29 mouse cellular contexts compared by ENCODE assay signal in genomic region chr2:65899478-65899877, GRCm38 (mm10). TPM values are rescaled to one million over a fixed set of nuclear protein-coding genes. Genes with fewer than 3 reads are reported as not detected.
DNase-seq lines count a peak whose midpoint lies in the region; ATAC-seq and TF ChIP-seq lines count a peak whose summit lies in the region.
"Had no signal": no experiment of that assay in that cellular context is flagged by ENCODE, and none has a peak within 500 bp of the region (broad histone marks: within the 10 kb centered on the region; RNA-seq: fewer than 3 reads in every experiment).

No protein-coding gene starts in this region.

- ATAC-seq in liver, postnatal 0 days: no peak
- peak; percentile 58 for ATAC-seq in liver, embryonic 11.5 days (replicated peaks; ENCODE audit: low FRiP score)
- no peak for ATAC-seq in liver, embryonic 14.5 days (ENCODE audit: insufficient read depth)
- ATAC-seq: forebrain, embryonic 13.5 days; hindbrain, embryonic 16.5 days had no signal

- no peak for TF ChIP-seq EP300 in liver, postnatal 0 days (IDR thresholded peaks at IDR 0.05; ENCODE audit: low read depth)
- TF ChIP-seq EP300 in liver, embryonic 14.5 days (IDR thresholded peaks at IDR 0.05; ENCODE audit: low read depth): no peak

- no peak overlapping the region for H3K4me3 ChIP-seq in kidney, adult 2 months (ENCODE audit: insufficient read depth, low read depth, low read length)
- H3K4me3 ChIP-seq in liver, postnatal 0 days (ENCODE audit: low read depth, low read length): no peak overlapping the region
- H3K4me3 ChIP-seq in liver, embryonic 11.5 days (ENCODE audit: low read depth, low read length): no peak overlapping the region
- no peak overlapping the region for H3K4me3 ChIP-seq in liver, embryonic 14.5 days (ENCODE audit: insufficient read depth in 1 of 2, low read depth in 2 of 2, low read length in 2 of 2)
- H3K4me3 ChIP-seq in gastrocnemius, adult 2 months: no peak overlapping the region
- H3K4me3 ChIP-seq: forebrain, embryonic 13.5 days; myocyte; neural tube, embryonic 12.5 days had no signal

- no peaks in the 10 kb centered on the region for H3K36me3 ChIP-seq in kidney, adult 2 months (ENCODE audit: control insufficient read depth, insufficient read depth, low read length)
- H3K36me3 ChIP-seq in liver, postnatal 0 days (replicated peaks; ENCODE audit: insufficient read depth, low read length): no peaks in the 10 kb centered on the region
- H3K36me3 ChIP-seq in liver, embryonic 11.5 days (ENCODE audit: control insufficient read depth, insufficient read depth, low read length): no peaks in the 10 kb centered on the region
- H3K36me3 ChIP-seq in liver, embryonic 14.5 days (replicated peaks; ENCODE audit: control insufficient read depth, insufficient read depth, low read depth): no peaks in the 10 kb centered on the region
- H3K36me3 ChIP-seq: G1E; neural tube, embryonic 12.5 days had no signal

- H3K27ac ChIP-seq in kidney, adult 2 months (ENCODE audit: insufficient read depth, low read depth, low read length): no peak overlapping the region
- no peak overlapping the region for H3K27ac ChIP-seq in liver, postnatal 0 days (ENCODE audit: low read depth)
- no peak overlapping the region for H3K27ac ChIP-seq in liver, embryonic 11.5 days (ENCODE audit: low read depth, low read length)
- no peak overlapping the region for H3K27ac ChIP-seq in liver, embryonic 14.5 days
- no peak overlapping the region for H3K27ac ChIP-seq in gastrocnemius, adult 2 months
- H3K27ac ChIP-seq: forebrain, embryonic 13.5 days; neural tube, embryonic 12.5 days had no signal

- H3K27me3 ChIP-seq in kidney, adult 2 months (replicated peaks; ENCODE audit: control insufficient read depth, insufficient read depth, low read length): no peaks in the 10 kb centered on the region
- no peaks in the 10 kb centered on the region for H3K27me3 ChIP-seq in liver, postnatal 0 days (ENCODE audit: insufficient read depth, low read length)
- no peaks in the 10 kb centered on the region for H3K27me3 ChIP-seq in liver, embryonic 11.5 days (replicated peaks; ENCODE audit: control insufficient read depth, insufficient read depth, low read length)
- no peaks in the 10 kb centered on the region for H3K27me3 ChIP-seq in liver, embryonic 14.5 days (ENCODE audit: control insufficient read depth, insufficient read depth, low read length)
- H3K27me3 ChIP-seq: forebrain, embryonic 13.5 days; neural tube, embryonic 12.5 days had no signal

- 90% methylated on average over 2 of the region's 2 CpGs for WGBS in kidney, adult 2 months
- 72% methylated on average over 2 of the region's 2 CpGs for WGBS in liver, postnatal 0 days (ENCODE audit: insufficient replicate concordance)
- 72% methylated on average over 2 of the region's 2 CpGs for WGBS in liver, embryonic 11.5 days
- 54% methylated on average over 2 of the region's 2 CpGs for WGBS in liver, embryonic 14.5 days (ENCODE audit: insufficient replicate concordance)

- no peak overlapping the region for H3K9ac ChIP-seq in liver, postnatal 0 days (replicated peaks)
- H3K9ac ChIP-seq in liver, embryonic 11.5 days (ENCODE audit: low read depth, low read length): no peak overlapping the region
- H3K9ac ChIP-seq in liver, embryonic 14.5 days (replicated peaks): no peak overlapping the region
- H3K9ac ChIP-seq: forebrain, embryonic 13.5 days; neural tube, embryonic 12.5 days had no signal

- no peak overlapping the region for H3K4me2 ChIP-seq in liver, postnatal 0 days (ENCODE audit: low read depth, low read length)
- no peak overlapping the region for H3K4me2 ChIP-seq in liver, embryonic 11.5 days
- H3K4me2 ChIP-seq in liver, embryonic 14.5 days (ENCODE audit: low read depth): no peak overlapping the region
- H3K4me2 ChIP-seq: forebrain, embryonic 13.5 days; heart, embryonic 11.5 days; midbrain, embryonic 11.5 days; neural tube, embryonic 12.5 days had no signal

- no peak for TF ChIP-seq POLR2A in kidney, adult 2 months (IDR thresholded peaks at IDR 0.05; ENCODE audit: low read depth, low read length)

- intact Hi-C loops in gastrocnemius, adult 2 months (cut with DNase I): no loop called here

- peak; percentile 14 for DNase-seq in kidney, adult 2 months
- no peak for DNase-seq in kidney, postnatal 4 days
- DNase-seq in liver: peak; percentile 15
- DNase-seq in liver, postnatal 0 days: no peak
- DNase-seq in liver, embryonic 11.5 days (ENCODE audit: low spot score): no peak
- DNase-seq in liver, embryonic 14.5 days (ENCODE audit: low read depth in 3 of 3, low spot score in 3 of 3): no peak
- DNase-seq in gastrocnemius, adult 2 months: no peak
- DNase-seq: adrenal gland, adult 8-10 months; cerebellum, adult 11 months; cerebellum, adult 9-10 months; cerebellum, postnatal 36 days; gastrocnemius, postnatal 14 days; left cerebral cortex, postnatal 4 days; lung, adult 18-20 months; right cerebral cortex, adult 18-20 months; right cerebral cortex, postnatal 4 days; thymus, adult 2 months; thymus, postnatal 4 days had no signal

- no peaks in the 10 kb centered on the region for H3K4me1 ChIP-seq in kidney, adult 2 months (ENCODE audit: control insufficient read depth, insufficient read depth, low read length)
- no peaks in the 10 kb centered on the region for H3K4me1 ChIP-seq in liver, postnatal 0 days (ENCODE audit: insufficient read depth)
- H3K4me1 ChIP-seq in liver, embryonic 11.5 days (replicated peaks; ENCODE audit: control insufficient read depth, insufficient read depth, low read length): peaks cover 3% of the 10 kb centered on the region; the same call in 1 of the 2 replicates
- H3K4me1 ChIP-seq in liver, embryonic 14.5 days (replicated peaks; ENCODE audit: control insufficient read depth in 2 of 2, insufficient read depth in 2 of 2, low read length in 1 of 2): peaks cover under 1 to 4% of the 10 kb centered on the region in 2 experiments

- no peaks in the 10 kb centered on the region for H3K9me3 ChIP-seq in liver, postnatal 0 days (ENCODE audit: low read length)
- no peaks in the 10 kb centered on the region for H3K9me3 ChIP-seq in liver, embryonic 11.5 days (ENCODE audit: control insufficient read depth, low read length)
- H3K9me3 ChIP-seq in liver, embryonic 14.5 days (ENCODE audit: control insufficient read depth, low read length): no peaks in the 10 kb centered on the region
- H3K9me3 ChIP-seq: forebrain, embryonic 13.5 days; neural tube, embryonic 12.5 days had no signal

- TF ChIP-seq CTCF in kidney, adult 2 months (conservative IDR thresholded peaks at IDR 0.05; ENCODE audit: insufficient read depth, insufficient read length, low read depth, low read length): no peak
- TF ChIP-seq CTCF in liver, postnatal 0 days (IDR thresholded peaks at IDR 0.05; ENCODE audit: low read depth): no peak
- peak; percentile 2; the same call in 1 of the 2 replicates for TF ChIP-seq CTCF in liver, embryonic 14.5 days (IDR thresholded peaks at IDR 0.05; ENCODE audit: low read depth)
- no peak for TF ChIP-seq CTCF in gastrocnemius, adult 2 months (IDR thresholded peaks at IDR 0.05)

RNA-seq across cellular contexts. Expression of gene Csrnp3, which starts 53.9 kb away (rescaled TPM):
- polyA plus RNA-seq in kidney, adult 2 months (2012; rRNA removed): 1.0 and 1.1 TPM in 2 replicates
- not detected in 2 replicates for polyA plus RNA-seq in liver, postnatal 0 days (2015; fragmentation: Nextera tagmentation; extraction: Ambion mirVana)
- polyA plus RNA-seq in liver, embryonic 11.5 days (2014; fragmentation: Nextera tagmentation; extraction: Ambion mirVana): 0.51 and 0.96 TPM in 2 replicates
- 0.02 and 0.05 TPM in 2 replicates for polyA plus RNA-seq in liver, embryonic 14.5 days (2012; rRNA removed)
- 0.13 TPM in 1 of 2 replicates, not detected in the other for polyA plus RNA-seq in liver, embryonic 14.5 days (2014; fragmentation: Nextera tagmentation; extraction: Ambion mirVana)
- not detected for total RNA-seq in gastrocnemius, adult 2 months (2021)
- total RNA-seq: granulocyte monocyte progenitor cell, adult 5-6 weeks; megakaryocyte, adult 5-6 weeks had no signal
- polyA plus RNA-seq: C2C12; G1E; spleen, adult 2 months had no signal

Comparison
In these comparisons a context has a peak if more than half of its experiments do, and no peak if none do; other contexts are left out.
1. DNase-seq: peak in kidney, adult 2 months (single experiment) and liver (single experiment); none in kidney, postnatal 4 days (0 of 2), liver, postnatal 0 days (single experiment), liver, embryonic 11.5 days (single experiment), liver, embryonic 14.5 days (0 of 3) and gastrocnemius, adult 2 months (single experiment).